In the genomic region with DNA sequence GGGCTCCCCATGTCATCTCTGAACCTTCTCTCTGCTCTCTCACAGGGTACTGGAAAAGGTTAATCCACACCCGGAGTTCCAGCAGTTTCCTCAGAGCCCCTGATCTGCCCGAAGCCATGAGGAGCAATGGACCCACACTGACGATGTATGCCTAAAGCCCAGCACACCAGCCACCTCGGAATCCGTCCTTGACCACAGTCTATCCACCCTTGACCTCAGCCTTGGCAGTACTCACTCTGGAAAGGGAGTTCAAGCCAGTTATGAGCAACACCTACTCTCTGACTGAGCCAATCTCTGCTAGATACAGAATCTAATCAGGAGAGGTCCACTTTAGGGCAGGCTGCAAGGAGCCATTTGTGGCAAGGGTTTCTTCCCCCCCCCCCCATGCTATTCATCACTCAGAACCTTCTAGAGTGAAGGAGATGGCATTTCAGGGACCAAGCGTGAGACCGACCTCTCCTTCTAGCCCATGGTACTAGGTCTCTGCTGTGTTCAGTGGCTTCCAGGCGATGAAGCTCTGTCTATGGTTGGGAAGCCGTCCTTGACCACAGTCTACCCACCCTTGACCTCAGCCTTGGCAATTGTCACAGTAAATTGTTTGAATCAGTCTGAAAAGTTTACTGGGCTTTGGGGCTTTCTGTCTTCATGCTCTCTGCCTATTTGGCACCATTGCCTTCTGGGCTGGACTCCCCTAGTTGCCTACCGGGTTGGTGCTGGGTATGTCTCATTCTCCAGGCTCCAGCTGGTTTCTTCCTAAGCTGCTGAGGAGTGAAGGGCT, we compare ENCODE assay signal across 24 mouse cellular contexts. TPM values are rescaled to one million over a fixed set of nuclear protein-coding genes. Genes with fewer than 3 reads are reported as not detected.
"Had no signal": no experiment of that assay in that cellular context is flagged by ENCODE, and none has a peak within 500 bp of the region (broad histone marks: within the 10 kb centered on the region; RNA-seq: fewer than 3 reads in every experiment).

No protein-coding gene starts in this region.

- H3K27me3 ChIP-seq: liver, embryonic 15.5 days; lung, embryonic 15.5 days; midbrain, embryonic 13.5 days had no signal

- H3K4me3 ChIP-seq: left cerebral cortex, adult 2 months; liver, embryonic 12.5 days; liver, embryonic 15.5 days; lung, embryonic 15.5 days; megakaryocyte, embryonic 14.5 days; midbrain, embryonic 10.5 days; midbrain, embryonic 13.5 days had no signal

- DNase-seq: kidney, postnatal 36 days; layer of hippocampus, postnatal 36 days; lung, adult 18-20 months; lung, postnatal 10 days; lung, postnatal 36 days; thymus, adult 18-20 months; thymus, postnatal 36 days had no signal

- ATAC-seq: liver, embryonic 12.5 days; midbrain, embryonic 13.5 days; midbrain, embryonic 16.5 days had no signal

- H3K27ac ChIP-seq: kidney, postnatal 0 days; left cerebral cortex, adult 2 months; liver, embryonic 12.5 days; liver, embryonic 15.5 days; lung, embryonic 15.5 days; midbrain, embryonic 10.5 days; midbrain, embryonic 13.5 days had no signal

- H3K9ac ChIP-seq: liver, embryonic 12.5 days; liver, embryonic 15.5 days; lung, embryonic 15.5 days had no signal

- H3K36me3 ChIP-seq: liver, embryonic 12.5 days; liver, embryonic 15.5 days; lung, embryonic 15.5 days had no signal

RNA-seq across cellular contexts. Expression of a gene that starts 31.7 kb away (rescaled TPM):
- polyA plus RNA-seq: kidney, embryonic 14.5 days; kidney, postnatal 0 days; limb, embryonic 11.5 days; limb, embryonic 14.5 days; lung, embryonic 15.5 days; midbrain, embryonic 10.5 days; midbrain, embryonic 13.5 days; neural tube, embryonic 11.5 days; neural tube, embryonic 14.5 days; small intestine, adult 2 months; spleen, adult 2 months; testis, adult 2 months had no signal
